Mouse (Mus musculus): ENCODE measurements around the gene Romo1.
A peak's percentile ranks its signal among the peaks of the same experiment; 100 is the strongest.
"Not testable (repeated sequence)": the region's sequence is repeated elsewhere in the genome, so short reads cannot be mapped to it uniquely, and the experiment has no call there.

Romo1 gene

DNA sequence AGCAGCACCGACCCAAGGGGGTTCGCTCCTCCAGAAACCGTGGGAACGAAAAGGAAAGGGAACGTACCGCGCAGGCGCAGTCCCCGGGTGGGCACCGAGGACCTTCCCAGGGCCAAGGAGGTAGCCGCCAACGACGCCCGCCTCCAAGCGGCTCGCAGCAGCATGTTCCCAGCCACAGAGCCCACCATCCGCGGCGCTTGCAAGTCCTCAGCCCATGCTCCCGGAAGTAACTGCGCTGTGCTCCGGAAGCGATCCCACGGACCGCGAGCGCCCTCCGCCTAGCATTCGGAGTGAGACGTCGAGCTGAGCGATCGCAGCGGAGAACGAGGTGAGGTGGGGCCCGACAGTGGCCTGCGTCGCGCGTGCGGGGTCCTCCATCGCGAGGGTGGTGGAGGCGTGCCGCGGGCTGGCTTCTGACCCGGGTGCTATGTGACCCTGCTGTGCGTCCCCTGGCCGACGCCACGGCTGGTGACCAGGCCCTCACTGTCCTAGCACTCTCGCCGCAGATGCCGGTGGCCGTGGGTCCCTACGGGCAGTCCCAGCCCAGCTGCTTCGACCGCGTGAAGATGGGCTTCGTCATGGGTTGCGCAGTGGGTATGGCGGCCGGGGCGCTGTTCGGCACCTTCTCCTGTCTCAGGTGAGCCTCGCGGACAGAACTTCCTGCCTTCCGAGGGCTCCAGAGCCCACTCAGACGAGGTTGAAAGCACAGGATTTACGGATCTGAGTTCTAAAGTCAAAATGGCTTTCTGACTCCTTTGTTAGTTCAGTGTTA lies at the start of gene Romo1, which contains the start of gene Nfs1:
Romo1 (plus strand) TSS at position 87 of the 772 bp plus-strand sequence.
Nfs1 (minus strand) TSS at position 234 of the 772 bp plus-strand sequence.
- DNase-seq, result peak; percentile 93 to 95

DNA sequence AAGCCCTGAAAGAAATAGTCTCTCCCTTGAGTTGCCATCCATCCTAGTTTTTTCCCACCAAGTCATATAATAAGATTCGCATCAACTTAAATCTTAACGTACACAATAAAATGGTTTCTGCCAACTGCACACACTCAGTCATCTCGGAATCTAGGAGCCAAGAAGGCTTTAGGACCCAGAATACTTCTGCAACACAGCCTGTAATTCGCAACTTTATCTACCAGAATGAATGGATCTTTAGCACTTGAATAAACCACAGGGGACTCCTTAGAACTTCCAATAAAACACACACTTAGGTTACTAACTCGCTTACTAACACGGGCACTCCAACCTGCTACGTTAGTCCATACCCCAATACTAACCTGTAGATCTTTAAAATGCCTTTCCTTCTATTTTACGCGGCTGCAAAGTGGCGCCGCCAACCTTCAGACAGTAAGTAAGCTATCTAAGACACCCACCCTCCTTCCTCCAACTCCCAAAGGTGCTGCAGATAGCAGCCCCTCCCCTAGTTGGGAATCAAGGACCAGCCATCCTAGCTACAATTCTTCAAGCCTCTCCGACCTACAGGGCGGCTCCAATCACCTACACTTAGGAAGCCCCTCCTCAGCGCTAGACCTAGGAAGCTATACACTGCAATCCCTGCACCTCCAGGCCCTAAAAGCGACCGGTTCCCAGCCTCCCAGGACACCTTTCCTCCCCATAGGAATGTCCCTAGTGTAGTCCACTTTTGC lies 33.0 kb upstream of the Romo1 start:
- DNase-seq, result peak in 1 of 2 experiments; percentile 19

DNA sequence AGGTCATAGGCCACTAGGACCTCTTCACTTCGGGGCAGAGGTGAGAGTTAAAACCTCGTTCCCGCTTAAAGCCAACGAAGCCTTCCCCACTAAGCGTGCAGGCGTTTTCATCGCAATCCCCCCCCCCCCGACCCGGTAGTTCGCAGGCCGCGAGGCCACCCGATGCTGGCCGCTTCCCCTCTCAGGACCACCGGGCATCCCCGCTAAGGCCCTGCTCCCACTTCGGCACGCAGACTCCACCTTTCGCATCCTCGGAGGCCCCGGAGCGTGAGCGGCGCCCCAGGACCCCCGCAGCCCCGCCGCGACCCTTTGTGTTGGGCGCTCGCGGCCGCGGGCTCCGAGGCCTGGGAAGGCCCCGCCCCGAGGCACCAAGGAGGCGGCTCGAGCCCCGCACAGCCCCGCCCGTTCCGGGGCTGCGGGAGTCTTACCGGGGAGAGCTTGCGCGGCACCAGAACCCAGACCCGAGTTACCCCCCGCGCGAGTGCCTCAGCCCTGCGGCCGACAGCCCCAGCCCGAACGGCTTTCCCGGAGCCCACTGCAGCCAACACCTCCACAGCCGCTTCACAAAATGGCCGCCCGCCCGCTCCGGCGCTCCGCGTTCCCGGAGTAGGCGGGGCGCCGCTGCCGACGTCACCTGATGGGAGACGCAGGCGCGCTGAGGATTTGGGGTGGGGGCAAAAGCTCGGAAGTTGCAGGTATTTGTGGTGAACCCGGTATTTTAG lies 32.3 kb upstream of the Romo1 start, which contains the start of the genes Cpne1 and Rbm12:
Cpne1 (minus strand) TSS at position 608 of the 722 bp plus-strand sequence.
Rbm12 (minus strand) TSS at position 621 of the 722 bp plus-strand sequence.
- peak; percentile 96 to 97 for DNase-seq

DNA sequence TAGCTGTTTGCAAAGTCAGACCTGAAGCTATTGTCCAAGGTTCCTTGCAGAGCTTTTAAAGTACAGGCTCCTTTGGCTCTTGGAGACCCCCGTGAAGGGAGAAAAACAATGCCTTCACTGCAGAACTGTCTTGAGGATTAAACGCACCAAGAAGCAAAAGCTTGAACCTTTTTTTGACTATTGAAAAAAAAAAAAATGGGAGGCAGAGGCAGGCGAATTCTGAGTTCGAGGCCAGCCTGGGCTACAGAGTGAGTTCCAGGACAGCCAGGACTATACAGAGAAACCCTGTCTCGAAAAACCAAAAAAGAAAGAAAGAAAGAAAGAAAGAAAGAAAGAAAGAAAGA lies 31.8 kb upstream of the Romo1 start:
- not testable (repeated sequence) for DNase-seq

DNA sequence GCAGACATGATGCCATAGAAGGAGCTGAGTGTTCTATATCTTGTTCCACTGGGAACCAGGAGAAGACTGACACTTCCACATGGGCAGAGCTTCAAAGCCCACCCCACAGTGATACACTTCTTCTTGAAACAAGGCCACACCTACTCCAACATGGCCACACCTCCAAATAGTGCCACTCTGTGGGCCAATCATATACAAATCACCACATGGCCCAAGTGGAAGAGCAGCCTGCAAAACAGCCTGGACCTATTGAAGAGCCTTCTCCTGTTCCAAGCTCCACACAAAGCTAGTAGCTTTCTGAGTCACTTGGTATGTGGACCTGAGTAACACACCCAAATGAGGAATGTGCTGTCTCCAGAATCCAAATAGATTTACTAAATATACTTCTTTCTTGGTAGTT lies 24.3 kb upstream of the Romo1 start:
- no peak for DNase-seq

DNA sequence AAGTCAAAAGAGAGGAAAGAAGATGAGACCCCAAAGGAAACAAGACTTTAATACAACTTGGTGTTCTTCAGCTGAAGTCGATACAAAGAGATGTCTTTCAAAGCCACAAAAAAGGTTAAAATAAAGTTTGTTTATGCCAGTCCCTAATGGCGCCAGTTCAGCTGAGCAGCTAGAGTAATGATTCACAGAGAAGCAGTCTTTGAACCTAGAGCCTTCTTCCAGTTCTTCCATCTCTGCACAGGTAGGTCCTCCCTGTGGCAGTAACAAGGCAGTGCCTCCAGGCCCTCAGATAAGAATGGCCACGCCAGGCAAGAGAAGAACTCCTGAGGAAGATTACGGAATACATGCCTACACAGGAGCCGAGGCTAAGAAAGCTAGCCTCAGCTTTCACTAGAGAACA lies 20.1 kb upstream of the Romo1 start:
- DNase-seq, result no peak

DNA sequence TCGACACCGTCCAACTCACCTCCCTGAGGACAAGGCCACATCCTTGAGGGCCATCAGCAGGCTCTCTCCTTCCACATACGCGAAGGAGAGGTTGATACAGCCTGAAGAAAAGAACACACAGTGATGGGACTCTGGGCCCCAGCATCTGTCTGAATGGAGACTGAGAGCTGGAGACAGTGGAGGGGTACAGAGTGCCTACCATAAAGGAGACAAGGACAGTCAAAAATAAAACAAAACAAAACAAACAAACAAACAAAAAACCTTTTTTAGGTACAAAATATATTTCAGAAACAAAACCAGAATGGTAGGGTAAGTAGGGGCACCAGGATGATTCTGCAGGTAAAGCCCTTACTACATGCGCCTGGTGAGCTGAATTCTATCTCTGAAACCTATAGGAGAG lies 16.8 kb upstream of the Romo1 start, which contains the start of gene Gm28036:
Gm28036 (minus strand) TSS at position 101 of the 400 bp plus-strand sequence.
- DNase-seq, result no peak

DNA sequence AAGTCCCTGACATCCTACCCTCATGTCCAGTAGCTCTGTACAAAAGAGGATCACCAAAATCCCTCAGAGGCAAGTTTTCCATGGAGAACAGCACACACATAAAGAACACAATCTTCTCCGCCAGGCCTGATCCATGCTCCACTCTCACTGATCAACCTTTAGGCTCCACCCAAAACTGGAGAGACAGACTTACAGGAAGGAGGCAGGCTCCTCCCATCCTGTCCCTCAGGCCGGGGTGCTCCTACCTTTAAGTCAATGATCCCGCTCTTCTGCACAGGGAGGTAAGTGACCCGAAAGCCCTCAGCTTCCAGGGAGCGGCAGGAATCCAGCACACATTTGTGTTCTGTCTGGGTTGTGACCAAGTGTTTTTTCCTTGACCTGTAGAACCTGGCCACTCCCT lies 9.7 kb upstream of the Romo1 start:
- no peak for DNase-seq

DNA sequence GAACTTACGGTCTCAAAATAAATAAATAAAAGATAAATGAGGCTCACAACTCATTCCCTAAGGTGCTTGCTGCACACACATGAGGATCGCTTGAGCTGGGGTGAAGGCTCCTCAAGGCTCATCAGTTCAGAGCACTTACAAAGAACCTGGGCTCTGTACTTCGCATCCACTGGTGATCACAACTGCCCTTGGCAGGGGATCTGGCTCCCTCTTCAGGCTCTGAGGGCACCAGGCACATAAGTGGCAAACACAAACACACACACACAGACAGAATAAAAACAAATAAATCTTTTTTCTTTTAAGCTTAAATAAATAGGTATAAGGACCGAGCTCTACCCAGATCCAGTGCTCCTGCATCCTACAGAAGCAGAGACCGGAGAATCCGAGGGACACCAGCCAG lies 8.1 kb upstream of the Romo1 start:
- no peak for DNase-seq

DNA sequence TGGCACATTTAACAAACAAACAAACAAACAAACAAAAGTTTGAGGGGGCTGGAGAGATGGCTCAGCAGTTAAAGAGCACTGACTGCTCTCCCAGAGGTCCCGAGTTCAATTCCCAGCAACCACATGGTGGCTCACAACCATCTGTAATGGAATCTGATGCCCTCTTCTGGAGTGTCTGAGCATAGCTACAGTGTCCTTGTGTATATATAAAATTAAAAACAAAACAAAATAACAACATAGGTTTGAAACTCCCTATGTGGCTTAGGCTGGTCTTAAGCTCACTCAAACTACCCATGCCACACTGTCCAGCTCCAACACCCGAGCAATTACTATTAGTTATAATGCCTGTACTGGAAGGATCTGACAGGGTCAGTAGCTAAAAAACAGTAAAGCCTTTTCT lies 1.0 kb upstream of the Romo1 start:
- no peak for DNase-seq

DNA sequence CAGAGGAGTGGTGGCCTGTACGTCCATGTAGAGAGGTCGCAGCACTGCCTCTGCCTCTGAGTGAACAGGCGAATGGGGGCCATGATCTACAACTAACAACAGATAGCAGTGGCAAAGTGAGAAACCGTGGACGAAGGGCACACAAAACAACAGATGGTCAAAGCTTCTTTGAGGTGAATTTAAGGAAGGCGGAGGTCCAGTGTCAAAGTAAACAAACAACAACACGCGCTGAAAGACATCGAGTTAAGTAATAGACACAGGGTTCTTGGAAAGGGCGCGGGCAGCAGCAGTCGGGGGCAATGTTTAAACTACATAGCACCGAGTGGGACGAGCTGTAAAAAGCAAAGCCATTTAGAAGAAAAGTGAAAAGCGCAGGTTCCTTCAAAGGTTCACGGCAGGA lies 472 bp upstream of the Romo1 start:
- DNase-seq, result no peak

DNA sequence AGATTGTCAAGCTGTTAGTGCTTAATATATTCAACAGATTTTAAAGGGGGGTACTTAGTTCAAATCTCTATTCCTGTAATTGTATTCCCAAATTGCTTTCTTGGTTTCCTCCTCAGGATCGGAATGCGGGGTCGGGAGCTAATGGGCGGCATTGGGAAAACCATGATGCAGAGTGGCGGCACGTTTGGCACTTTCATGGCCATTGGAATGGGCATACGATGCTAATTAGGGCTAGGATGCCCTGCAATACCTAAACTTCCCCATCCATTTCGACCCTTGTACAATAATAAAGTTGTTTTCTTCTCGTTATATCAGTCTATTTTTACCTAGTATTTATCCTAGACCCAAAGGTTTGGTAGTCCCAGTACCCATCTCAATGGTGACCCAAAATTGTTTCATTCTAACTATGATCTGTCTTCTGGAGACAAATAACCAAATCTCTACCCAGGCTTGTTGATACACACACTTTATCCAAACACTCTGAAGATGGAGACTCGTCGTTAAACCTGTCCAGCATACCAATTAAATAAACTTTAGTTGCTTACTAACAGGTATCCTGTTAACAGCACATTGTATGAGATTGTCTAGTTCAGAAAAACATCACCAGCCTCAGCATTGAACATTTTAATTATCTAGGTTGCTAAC lies 1.8 kb downstream of the Romo1 start:
- no peak for DNase-seq

DNA sequence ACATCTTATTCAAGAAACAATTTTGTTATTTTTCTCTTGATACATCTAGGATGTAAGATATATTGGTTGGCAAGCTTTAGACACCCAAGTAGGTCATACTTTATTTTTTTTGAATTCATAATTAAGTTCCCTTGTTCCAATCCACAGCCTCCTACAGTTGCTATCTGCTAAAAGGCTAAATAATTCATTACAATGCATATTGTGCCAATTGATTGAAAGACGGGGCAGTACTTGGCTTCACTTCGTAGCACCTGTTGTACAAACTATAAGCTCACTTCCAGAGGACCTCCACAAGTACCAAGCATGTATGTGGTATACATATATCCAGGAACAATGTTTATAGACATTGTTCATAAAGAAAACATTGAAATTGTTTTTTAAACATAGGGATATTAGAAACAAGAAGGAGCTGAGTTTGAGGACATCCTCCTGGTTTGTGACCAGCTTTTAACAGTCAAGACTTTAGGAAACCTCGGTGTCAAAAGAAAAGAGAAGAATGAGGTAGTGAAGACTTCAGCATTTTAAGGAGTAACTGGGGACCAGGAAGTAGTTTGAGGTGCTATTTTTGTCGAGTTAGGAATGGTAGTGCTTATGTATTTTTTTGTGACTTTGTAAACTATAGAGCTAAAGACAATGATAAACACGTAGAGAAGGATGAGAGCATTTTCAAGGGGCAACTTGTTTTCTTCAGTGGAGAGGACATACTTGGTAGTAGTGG lies 2.6 kb downstream of the Romo1 start:
- DNase-seq, result no peak

DNA sequence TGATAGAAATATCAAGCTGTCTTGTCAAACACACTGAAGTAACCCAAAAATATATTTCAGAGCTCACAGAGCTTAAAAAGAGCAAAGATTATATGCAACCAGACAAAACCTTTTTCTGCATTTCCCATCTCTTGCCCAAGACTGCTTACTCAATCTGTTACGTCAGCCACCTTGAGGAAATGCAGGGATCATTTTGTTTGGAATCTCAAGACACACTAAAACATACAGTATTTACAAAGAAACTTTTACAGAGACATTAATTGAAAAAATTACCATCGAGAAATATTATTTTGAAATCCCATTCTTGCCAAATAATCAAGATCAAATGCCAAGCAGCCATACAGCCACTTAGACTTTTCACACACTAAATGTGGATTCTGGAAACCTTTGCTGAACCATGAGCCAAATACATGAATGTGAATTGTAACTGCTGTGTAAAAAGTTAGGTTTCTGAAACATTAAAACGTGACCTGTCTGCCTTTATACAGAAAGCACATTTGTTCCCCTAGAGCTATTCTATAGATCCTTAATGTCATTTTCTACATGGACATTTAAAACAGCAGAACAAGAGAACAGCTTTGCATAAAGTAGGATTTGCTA lies 3.6 kb downstream of the Romo1 start:
- DNase-seq, result no peak

DNA sequence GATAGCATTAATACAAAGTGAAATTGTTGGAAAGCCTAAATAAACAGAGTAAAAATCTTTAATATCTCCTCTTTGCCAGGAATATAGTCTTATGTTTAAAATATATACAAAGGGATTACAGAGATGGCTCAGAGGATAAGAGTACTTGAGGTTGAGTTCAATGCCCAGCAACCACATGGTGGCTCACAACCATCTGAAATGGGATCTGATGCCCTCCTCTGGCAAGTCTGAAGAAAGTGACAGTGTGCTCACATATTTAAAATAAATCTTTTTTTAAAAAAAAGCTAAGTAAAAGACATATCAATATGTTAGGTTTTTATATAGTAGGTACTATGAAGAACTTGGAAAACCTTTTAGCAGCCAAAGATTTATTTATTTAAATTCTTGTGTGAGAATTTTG lies 7.7 kb downstream of the Romo1 start:
- DNase-seq, result no peak

DNA sequence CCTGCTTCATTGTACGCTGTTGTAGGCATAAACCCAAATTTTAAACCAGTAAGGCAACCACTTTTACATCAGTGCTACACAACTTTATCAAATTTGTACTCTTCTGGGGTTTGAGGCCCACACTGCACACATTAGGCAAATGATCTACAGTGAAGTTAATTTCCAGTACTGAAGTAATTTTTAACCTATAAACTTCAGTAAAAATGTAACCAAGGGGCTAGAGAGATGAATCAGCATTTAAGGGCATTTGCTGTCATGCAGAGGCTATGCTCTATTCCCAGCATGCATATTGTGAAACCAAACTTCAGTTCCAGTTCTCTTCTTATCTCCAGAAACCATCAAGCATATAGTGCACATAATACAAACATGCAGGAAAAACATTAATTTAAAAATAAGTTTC lies 21.6 kb downstream of the Romo1 start:
- DNase-seq, result no peak

DNA sequence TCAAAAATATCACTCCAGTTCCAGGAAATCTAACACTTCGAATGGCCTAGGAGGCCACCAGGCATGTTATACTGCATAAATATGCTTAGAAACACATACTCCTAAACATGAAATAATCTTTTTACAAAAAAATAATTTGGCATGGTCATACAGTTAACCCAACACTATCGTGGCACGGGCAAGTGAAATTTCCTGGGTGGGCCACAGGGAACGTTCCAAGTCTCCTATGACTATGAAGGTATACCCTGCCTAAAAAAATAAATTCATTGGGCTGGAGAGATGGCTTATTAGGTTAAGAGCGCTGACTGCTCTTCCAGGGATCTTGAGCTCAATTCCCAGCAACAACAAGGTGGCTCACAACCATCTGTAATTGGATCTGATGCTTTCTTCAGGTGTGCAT lies 22.7 kb downstream of the Romo1 start:
- no peak for DNase-seq

DNA sequence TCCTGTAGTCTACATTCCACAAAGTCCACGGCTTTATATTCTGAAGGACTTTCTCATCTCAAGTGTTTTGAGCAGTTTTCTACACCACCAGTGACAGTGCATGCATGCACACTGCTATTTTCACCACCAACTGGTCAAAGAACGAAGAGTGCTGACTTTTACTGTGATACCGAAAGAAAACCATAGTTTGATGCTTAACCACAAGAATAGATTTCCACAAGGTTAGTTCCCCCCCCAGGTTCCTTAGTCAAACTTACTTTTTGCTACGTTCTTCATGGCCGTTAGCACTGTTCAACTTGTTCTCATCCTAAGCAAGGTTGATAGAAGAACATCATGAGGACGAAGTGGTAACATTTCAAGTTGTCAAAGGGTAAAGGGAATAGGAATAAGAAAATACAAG lies 33.2 kb downstream of the Romo1 start:
- no peak for DNase-seq

DNA sequence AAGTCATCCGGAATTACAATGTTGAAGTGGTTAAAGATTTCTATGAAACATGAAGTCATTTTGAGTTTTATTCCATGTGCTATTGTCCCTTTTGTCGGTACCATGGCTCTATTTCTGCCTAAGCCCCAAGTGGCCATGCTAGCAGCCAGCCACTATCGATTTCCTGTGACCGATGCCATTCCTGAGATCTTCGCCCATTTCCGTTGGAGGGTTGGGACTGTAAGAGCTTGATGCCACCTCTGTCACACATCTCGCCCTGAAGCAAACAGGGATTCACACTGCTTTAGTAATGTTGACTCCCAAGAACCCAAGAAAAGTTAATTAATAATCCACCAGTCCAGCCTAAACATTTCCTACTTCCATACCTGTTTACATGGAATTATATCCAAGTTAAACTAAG lies 33.8 kb downstream of the Romo1 start:
- DNase-seq, result no peak

DNA sequence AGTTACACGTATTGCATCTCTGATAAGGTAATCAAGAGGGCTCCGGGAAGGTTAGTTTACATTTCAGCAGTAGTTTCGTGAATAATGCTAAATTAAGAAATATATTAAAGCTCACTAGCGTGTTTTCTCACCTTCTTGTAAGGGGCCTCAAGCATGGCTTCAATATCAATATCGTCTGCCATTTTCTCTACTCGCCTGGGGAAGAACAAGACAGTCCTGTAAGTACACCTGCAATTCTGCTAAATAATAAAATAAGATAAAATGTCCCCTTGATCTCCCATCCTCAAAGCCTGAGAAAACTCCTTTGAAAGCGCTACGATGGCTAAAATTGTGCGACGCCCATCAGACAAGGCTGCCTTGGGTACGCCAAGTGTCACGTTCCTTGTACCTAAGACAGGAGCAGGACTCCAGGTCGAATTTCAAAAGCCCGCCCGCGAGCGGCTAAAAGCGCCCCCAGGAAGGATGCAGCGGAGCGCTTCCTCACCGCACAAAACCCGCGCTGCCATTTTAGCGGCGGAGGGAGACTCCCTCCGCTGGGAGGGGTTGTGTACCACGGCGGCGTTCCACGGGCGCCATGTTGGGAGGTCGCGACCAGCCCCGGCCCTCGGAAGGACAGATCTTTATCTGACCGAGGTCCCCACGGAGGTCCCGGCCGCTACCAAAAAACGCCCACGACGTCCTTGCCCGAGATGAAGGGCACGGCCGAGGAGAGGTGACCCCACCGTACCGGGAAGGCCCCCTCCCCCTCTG lies 35.4 kb downstream of the Romo1 start:
- DNase-seq, result peak; percentile 84 to 85

DNA sequence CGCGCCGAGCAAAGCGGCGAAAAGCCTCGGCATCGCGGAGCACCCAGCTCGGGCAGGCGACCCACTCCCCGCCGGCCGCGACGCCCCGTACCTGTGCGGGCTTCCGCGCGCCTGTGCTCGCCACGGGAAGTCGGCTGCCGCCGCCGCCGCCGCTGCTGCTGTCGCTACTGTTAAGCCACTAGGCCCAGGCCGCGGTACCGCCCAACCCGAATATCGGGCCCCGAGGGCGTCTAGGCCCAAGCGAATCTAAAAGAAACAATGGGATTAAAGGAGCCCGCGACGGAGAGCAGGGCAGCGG lies 35.9 kb downstream of the Romo1 start:
- no peak for DNase-seq

Data from cerebellum, postnatal 25 days (tissue).